Mouse (Mus musculus): ENCODE results near the gene Vmn2r48. TPM values are rescaled to one million over a fixed set of nuclear protein-coding genes. Genes with fewer than 3 reads are reported as not detected.
"Not testable (repeated sequence)": the region's sequence is repeated elsewhere in the genome, so short reads cannot be mapped to it uniquely, and the experiment has no call there.

Gene Vmn2r48
- total RNA-seq (2014; rRNA removed) (not detected in 2 replicates), polyA plus RNA-seq (2015; fragmentation: Nextera tagmentation; extraction: Ambion mirVana) (not detected in 2 replicates)

- not testable (repeated sequence) for H3K9ac ChIP-seq (replicated peaks; ENCODE audit: low read length); H3K4me1 ChIP-seq (ENCODE audit: insufficient read depth, low read length); H3K4me2 ChIP-seq (ENCODE audit: low read depth, low read length); H3K9me3 ChIP-seq (ENCODE audit: low read length); DNase-seq (ENCODE audit: low spot score); ATAC-seq; H3K4me3 ChIP-seq (ENCODE audit: low read length); H3K36me3 ChIP-seq (ENCODE audit: insufficient read depth, low read length); H3K27ac ChIP-seq; H3K27me3 ChIP-seq (ENCODE audit: insufficient read depth, low read length)
- WGBS = 81% methylated on average over 2 of the region's 2 CpGs
Observed at GRCm38 (mm10) chr7:9953485-9953884, at the start of gene Vmn2r48. TSS of gene Vmn2r48 (minus strand) at chr7:9953585.

GRCm38 (mm10) chr7:9992157-9992556, 38.8 kb upstream of the Vmn2r48 start, which contains the start of gene Vmn2r49:
TSS of gene Vmn2r49 (minus strand) at chr7:9992257.
- no CpG with 5 or more reads among the region's 2 CpGs for WGBS
- not testable (repeated sequence) for H3K9ac ChIP-seq (replicated peaks; ENCODE audit: low read length); H3K4me3 ChIP-seq (ENCODE audit: low read length); H3K27me3 ChIP-seq (ENCODE audit: insufficient read depth, low read length); H3K4me1 ChIP-seq (ENCODE audit: insufficient read depth, low read length); DNase-seq (ENCODE audit: low spot score); ATAC-seq; H3K4me2 ChIP-seq (ENCODE audit: low read depth, low read length); H3K36me3 ChIP-seq (ENCODE audit: insufficient read depth, low read length); H3K9me3 ChIP-seq (ENCODE audit: low read length); H3K27ac ChIP-seq

Other genes starting within 250 kb of the Vmn2r48 start
- gene Vmn2r46, start 183.0 kb downstream of the Vmn2r48 start, total RNA-seq (2014; rRNA removed) = not detected in 2 replicates
- gene Vmn2r46, start 183.0 kb downstream of the Vmn2r48 start, polyA plus RNA-seq (2015; fragmentation: Nextera tagmentation; extraction: Ambion mirVana) = not detected in 2 replicates
- not detected in 2 replicates for gene Vmn2r47, start 112.3 kb downstream of the Vmn2r48 start, total RNA-seq (2014; rRNA removed)
- gene Vmn2r47, start 112.3 kb downstream of the Vmn2r48 start, polyA plus RNA-seq (2015; fragmentation: Nextera tagmentation; extraction: Ambion mirVana) = not detected in 2 replicates
- gene Vmn2r49, start 38.7 kb upstream of the Vmn2r48 start, total RNA-seq (2014; rRNA removed) = not detected in 2 replicates
- not detected in 2 replicates for gene Vmn2r49, start 38.7 kb upstream of the Vmn2r48 start, polyA plus RNA-seq (2015; fragmentation: Nextera tagmentation; extraction: Ambion mirVana)
- gene Vmn2r50, start 99.7 kb upstream of the Vmn2r48 start, total RNA-seq (2014; rRNA removed) = not detected in 2 replicates
- gene Vmn2r50, start 99.7 kb upstream of the Vmn2r48 start, polyA plus RNA-seq (2015; fragmentation: Nextera tagmentation; extraction: Ambion mirVana) = not detected in 2 replicates
- not detected in 2 replicates for gene Vmn2r51, start 152.2 kb upstream of the Vmn2r48 start, total RNA-seq (2014; rRNA removed)
- gene Vmn2r51, start 152.2 kb upstream of the Vmn2r48 start, polyA plus RNA-seq (2015; fragmentation: Nextera tagmentation; extraction: Ambion mirVana) = not detected in 2 replicates
- gene Vmn2r52, start 223.0 kb upstream of the Vmn2r48 start, total RNA-seq (2014; rRNA removed) = not detected in 2 replicates
- not detected in 2 replicates for gene Vmn2r52, start 223.0 kb upstream of the Vmn2r48 start, polyA plus RNA-seq (2015; fragmentation: Nextera tagmentation; extraction: Ambion mirVana)

Measured in hindbrain, postnatal 0 days (tissue).